Mouse (Mus musculus) left cerebral cortex, adult 2 months (tissue): ENCODE results near the gene Ttll5. TPM values are rescaled to one million over a fixed set of nuclear protein-coding genes. Genes with fewer than 3 reads are reported as not detected.
A peak's percentile ranks its signal among the peaks of the same experiment; 100 is the strongest.

ENCODE experiments used
- DNase-seq, 2 experiments: peaks; one replicate each; pipeline ENCODE4 v3.0.0; 2021 to 2022; ENCODE audit warnings: low spot score in 2 of 2, mixed read lengths in 1 of 2; ENCODE audit errors: extremely low spot score in 1 of 2
- H3K27ac ChIP-seq: fragments of 200-600 bp; 2 replicates; pipeline ENCODE4 v1.8.1; 2022
- H3K4me3 ChIP-seq: fragments of 200-600 bp; 2 replicates; pipeline ENCODE4 v1.8.1; 2022
- CTCF ChIP-seq: fragments of 200-600 bp; IDR thresholded peaks from 2 replicates; pipeline ENCODE4 v1.8.1; 2022; ENCODE audit warnings: antibody characterized with exemption, mild to moderate bottlenecking, moderate library complexity
- intact Hi-C: fragments of 180-260 bp; cut with DNase I; formaldehyde crosslinking; loops from one replicate; pipeline ENCODE4 v1.15.1; 2025
- total RNA-seq, 2 experiments: library from RNA; stranded (reverse); gene quantifications; 2 replicates each; pipeline ENCODE4 v1.2.3; 2021

The Ttll5 gene
- total RNA-seq, 2 experiments from 2014 or later = 45.4 to 47.7 TPM

GRCm38 (mm10) chr12:86039751-86040150 is 215.3 kb downstream of the Ttll5 start:
- H3K27ac ChIP-seq = no peak overlapping the region
- TF ChIP-seq CTCF = no peak
- intact Hi-C loops = no loop called here
- no peak overlapping the region for H3K4me3 ChIP-seq
- DNase-seq = no peak

- Histone ChIP-seq H3K27ac (no peak overlapping the region), H3K4me3 (no peak overlapping the region)
- intact Hi-C loops = no loop called here
- no peak for TF ChIP-seq CTCF
- no peak for DNase-seq
Measured at GRCm38 (mm10) chr12:86046141-86046540, 221.7 kb downstream of the Ttll5 start.

DNA sequence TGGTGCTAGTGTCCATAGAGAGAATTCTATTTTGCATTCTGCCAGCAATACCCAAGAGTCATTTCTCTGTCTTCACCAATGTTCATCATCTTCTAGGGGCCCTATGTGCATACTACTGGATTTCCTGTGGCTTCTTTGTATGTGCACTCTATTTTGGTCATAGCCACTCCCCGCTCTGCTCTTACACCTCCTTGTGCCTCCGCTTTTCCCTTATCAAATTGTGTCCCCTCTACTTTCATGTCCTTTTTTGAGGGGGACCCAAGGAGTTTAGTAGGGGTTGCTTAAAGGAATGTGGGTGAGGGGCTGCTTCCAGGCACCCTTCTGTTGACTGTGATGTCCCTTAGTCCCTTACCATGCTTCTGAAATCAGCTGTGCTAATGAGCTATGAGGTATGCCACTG is 222.3 kb downstream of the Ttll5 start:
- no peak for DNase-seq
- intact Hi-C loops = no loop called here
- Histone ChIP-seq H3K4me3 (no peak overlapping the region), H3K27ac (no peak overlapping the region)
- no peak for TF ChIP-seq CTCF

DNA sequence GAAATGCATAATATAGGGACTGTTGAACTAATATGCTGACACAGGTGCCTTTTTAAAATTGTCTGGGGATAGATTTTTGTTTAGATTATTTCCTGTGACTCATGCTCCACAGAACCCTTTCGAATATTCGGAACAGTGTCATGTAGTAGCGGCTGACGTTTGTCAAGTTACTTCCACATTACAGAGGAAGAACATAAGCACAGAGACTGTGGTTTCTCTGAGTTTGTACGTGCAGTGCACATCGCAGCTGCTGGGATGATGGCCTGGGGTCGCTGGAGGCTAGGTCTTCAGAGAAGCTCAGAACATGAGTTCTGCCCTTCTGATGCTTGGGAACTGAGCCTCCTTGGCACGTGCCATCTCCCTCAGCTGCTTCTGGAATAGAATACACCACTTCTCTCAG is 222.9 kb downstream of the Ttll5 start:
- DNase-seq = no peak
- no peak overlapping the region for H3K4me3 ChIP-seq
- no peak for TF ChIP-seq CTCF
- H3K27ac ChIP-seq = no peak overlapping the region
- intact Hi-C loops = no loop called here

- H3K4me3 ChIP-seq = no peak overlapping the region
- DNase-seq = no peak
- intact Hi-C loops = no loop called here
- TF ChIP-seq CTCF = no peak
- no peak overlapping the region for H3K27ac ChIP-seq
Measured at GRCm38 (mm10) chr12:86049813-86050212, 225.4 kb downstream of the Ttll5 start.

GRCm38 (mm10) chr12:86051477-86051876 is 227.0 kb downstream of the Ttll5 start:
- no peak for DNase-seq
- H3K4me3 ChIP-seq = no peak overlapping the region
- TF ChIP-seq CTCF = no peak
- intact Hi-C loops = no loop called here
- no peak overlapping the region for H3K27ac ChIP-seq

DNA sequence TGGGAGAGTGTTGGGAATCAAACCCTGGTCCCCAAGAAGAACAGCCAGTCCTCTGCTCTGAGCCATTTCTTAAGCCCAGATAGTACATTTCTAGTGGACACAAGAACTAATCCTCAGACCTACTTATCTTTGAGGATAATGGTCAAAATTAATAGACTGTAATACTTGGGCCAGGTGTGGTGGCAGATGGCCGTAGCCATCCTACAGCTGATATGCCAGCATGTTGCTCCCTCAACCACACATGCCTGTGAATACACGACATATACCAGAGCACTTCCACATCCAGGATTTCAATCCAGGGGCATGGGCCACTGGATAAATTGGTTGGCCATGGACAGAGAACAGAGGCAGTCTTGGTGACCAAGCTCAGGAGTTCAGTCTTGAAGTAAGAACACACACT is 230.8 kb downstream of the Ttll5 start:
- TF ChIP-seq CTCF = no peak
- H3K4me3 ChIP-seq = no peak overlapping the region

GRCm38 (mm10) chr12:86056976-86057375 is 232.5 kb downstream of the Ttll5 start:
- no peak for TF ChIP-seq CTCF
- no peak for DNase-seq
- Histone ChIP-seq H3K4me3 (no peak overlapping the region), H3K27ac (no peak overlapping the region)
- intact Hi-C loops = no loop called here

More for the DNA sequence above, 230.8 kb downstream of the Ttll5 start:
- intact Hi-C loops = no loop called here
- no peak overlapping the region for H3K27ac ChIP-seq
- no peak for DNase-seq

- Histone ChIP-seq H3K4me3 (no peak overlapping the region), H3K27ac (no peak overlapping the region)
- no peak for DNase-seq
- no peak for TF ChIP-seq CTCF
- intact Hi-C loops = no loop called here
Measured at GRCm38 (mm10) chr12:86057516-86057915, 233.1 kb downstream of the Ttll5 start.

- Histone ChIP-seq H3K4me3 (no peak overlapping the region), H3K27ac (no peak overlapping the region)
- intact Hi-C loops = no loop called here
- DNase-seq = no peak
- no peak for TF ChIP-seq CTCF
Measured at GRCm38 (mm10) chr12:86059341-86059740, 234.9 kb downstream of the Ttll5 start.

GRCm38 (mm10) chr12:86064796-86065195 is 240.3 kb downstream of the Ttll5 start:
- no peak for TF ChIP-seq CTCF
- Histone ChIP-seq H3K27ac (no peak overlapping the region), H3K4me3 (no peak overlapping the region)
- intact Hi-C loops = no loop called here
- DNase-seq = no peak

DNA sequence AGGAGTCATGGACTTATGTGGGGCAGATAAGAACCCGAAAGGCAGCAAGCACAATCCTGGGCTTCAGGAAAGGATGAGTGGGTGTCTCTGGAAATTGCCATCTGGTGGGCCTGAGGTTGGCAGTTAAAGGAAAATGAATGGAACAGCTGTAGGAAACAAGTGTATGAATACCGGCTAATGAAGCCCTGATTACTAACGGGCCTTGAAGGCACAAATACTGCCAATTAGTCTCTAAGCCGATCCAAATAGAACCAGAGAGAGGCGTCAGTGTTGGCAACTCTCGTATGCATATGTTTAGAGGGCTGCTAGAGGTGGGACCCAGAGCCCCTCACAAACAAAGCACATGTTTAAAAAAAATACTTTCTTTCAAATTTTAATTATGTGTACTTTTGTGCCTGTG is 247.0 kb downstream of the Ttll5 start:
- TF ChIP-seq CTCF = no peak; the same call in 1 of the 2 replicates
- H3K27ac ChIP-seq = no peak overlapping the region
- no peak overlapping the region for H3K4me3 ChIP-seq
- DNase-seq = no peak
- intact Hi-C loops = no loop called here

- no peak overlapping the region for H3K4me3 ChIP-seq
- peak in 1 of 2 experiments; percentile 24 for DNase-seq
- intact Hi-C loops = loop anchor here (5.0 kb wide), 2 partner anchors 72 to 142 kb away; no protein-coding TSS in a partner anchor
- peak overlapping the region; percentile 29 for H3K27ac ChIP-seq
- TF ChIP-seq CTCF = no peak
Measured at GRCm38 (mm10) chr12:86074681-86075080, 250.2 kb downstream of the Ttll5 start.
